Mouse (Mus musculus): ENCODE results near the gene Acot8.

Gene Acot8

DNA sequence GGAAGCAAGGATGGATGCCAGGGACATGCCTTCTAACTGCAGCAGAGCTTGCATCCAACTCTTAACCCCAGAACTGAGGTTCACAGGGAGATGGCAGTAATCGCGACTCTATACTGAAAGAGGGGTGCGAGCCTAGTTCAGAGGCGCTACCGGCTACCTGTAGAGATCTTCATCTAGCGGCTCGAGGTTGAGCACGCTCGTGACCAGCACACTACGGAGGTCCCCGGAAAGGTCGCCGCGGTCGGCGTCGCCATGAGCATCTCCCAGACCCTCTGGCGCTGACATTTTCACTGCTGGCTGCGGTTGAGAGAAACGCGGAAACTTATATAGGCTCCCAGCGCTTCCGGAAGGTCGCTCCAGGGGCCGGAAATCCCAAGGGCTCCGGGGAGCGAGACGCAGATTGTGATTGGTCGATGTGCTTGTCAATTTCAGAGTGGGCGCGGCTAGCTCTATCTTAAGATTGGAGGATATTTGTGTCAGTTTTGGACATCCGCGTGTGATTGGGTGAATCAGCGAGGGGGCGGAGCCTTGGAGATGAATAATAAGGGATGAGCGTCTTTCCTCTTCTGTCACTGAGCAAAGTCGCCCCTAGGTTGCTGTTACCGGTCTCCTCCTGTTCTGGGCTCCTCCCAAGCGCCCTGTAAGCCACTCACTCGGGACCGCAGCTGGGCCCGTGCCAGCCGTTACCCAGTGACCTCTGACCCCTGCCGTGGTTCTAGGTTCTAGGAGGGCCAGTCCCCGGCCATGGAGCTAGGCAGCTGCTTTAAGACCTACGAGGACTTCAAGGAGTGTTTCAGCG lies at the start of gene Acot8, which contains the start of gene Zswim3:
Acot8 (minus strand) TSS at position 350 of the 799 bp plus-strand sequence.
Zswim3 (plus strand) TSS at position 566 of the 799 bp plus-strand sequence.
- DNase-seq, result peak; percentile 98 to 99

DNA sequence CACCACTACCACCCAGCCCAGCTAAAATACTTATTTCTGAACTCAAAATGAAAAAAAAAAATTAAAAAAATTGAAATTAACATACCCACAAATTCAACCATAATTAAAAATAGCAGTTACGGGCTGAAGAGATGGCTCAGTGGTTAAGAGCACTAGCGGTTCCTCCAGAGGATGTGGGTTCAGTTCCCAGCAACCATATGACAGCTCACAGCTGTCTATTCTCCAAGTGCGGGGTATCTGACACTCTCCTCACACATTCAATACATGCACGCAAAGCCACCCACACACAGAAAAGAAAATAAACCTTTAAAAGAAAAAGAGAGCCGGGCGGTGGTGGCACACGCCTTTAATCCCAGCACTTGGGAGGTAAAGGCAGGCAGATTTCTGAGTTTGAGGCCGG lies 45.4 kb upstream of the Acot8 start:
- DNase-seq, result no peak

DNA sequence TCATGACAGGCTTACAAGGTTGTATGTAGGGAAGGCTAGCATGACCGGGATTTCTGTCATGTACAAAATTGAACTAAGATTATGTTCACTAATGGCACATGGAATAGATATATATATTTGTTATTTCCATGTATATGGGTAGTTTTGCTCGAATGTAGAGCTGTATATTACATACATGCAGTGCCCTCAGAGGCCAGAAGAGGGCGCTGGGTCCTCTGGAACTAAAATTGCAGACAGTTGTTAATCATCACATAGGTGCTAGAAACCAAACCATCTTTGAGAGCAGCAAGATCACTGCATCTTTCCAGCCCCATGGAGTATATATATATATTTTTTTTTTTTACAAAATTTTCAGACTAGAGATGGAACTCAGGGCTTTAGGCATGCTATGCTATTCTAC lies 41.1 kb upstream of the Acot8 start:
- DNase-seq, result no peak

DNA sequence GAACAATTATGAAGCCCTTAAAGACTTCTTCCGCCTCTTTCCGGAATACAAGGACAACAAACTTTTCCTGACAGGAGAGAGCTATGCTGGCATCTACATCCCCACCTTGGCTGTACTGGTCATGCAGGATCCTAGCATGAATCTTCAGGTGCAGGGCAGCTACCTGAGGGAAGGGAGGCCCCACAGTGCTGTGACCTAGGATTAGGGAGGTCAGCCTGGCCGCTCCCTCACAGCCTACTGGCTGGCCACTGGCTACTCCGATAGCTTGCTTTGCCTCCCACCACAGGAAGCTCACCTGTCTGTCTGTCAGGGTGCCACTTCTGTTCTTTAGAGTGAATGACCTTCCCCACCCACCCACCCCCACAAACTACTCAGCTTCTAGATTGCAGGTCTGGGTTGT lies 30.5 kb upstream of the Acot8 start:
- DNase-seq, result no peak

DNA sequence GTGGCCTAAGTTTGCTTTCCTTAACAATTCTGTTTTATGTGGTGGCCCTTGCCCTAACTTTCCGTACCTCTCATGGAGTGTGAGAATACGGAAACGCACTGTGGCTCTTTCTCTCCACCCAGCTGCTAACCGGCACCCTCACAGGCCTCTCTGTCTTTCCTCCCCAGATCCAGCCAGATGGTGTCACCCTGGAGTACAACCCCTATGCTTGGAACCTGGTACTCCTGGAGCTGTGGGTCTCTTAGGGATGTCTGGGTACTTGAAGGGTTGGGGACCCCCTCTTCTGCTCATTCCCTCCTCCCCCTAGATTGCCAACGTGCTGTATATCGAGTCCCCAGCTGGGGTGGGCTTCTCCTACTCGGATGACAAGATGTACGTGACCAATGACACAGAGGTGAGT lies 29.8 kb upstream of the Acot8 start:
- no peak for DNase-seq

DNA sequence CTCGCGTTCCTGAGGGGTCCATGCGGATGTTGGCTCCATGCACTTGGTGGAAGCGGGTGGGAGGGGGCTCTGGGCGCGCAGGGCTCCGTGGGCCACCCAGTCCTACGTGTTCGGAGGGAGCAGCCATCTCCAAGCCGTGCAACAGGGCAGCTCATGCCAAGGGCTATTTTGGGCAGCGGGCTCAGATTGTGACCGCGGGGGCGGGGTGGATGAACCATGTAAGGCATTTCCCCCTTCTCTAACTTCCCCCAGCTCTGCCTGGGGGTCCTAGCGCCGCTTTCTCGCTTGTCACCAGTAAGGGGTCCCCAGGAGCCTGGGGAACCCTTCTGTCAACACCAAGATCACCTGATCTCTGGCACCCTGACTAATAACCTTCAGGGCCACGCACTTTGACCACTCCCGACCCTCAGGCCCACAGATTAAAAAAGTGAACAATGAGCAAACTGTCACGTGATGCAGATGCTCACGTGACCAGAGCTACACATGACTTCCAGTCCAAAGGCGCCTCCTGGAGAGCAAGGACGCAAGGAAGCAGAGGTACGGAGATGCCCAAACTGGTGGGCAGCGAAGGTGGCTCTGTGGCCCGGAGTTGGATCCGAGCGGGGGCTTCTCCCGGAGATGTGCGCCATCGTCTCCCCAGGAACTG lies 28.8 kb upstream of the Acot8 start, which contains the start of gene Neurl2:
Neurl2 (minus strand) TSS at position 143 of the 646 bp plus-strand sequence.
- DNase-seq, result peak; percentile 93 to 95

DNA sequence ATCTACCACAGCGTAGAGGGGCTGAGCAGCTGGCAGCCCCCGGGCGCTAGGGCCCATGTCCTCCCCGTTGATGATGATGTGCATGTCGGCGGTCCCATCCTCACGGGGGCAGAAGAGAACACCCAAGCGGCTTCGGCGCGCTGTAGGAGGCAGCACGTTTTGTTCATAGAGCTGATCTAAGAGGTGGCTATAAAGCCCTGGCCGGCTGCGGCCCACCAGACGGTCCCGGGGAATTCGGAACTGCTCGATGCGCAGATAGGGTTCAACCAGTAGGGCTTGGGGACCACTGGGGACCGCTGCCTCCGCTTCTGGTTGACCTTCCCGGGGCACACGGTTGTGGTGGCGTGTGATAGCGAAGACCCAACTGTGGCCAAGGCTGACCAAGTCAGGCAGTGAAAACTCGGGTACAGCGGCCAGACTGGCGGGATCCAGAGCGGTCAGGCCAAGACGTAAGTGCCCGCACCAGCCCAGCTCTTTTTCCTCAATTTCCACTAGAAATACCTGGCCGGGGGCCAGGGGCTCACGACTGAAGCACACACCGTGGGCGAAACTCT lies 28.1 kb upstream of the Acot8 start, which contains the start of gene Ctsa:
Ctsa (plus strand) TSS at position 126 of the 554 bp plus-strand sequence.
- peak; percentile 81 for DNase-seq

DNA sequence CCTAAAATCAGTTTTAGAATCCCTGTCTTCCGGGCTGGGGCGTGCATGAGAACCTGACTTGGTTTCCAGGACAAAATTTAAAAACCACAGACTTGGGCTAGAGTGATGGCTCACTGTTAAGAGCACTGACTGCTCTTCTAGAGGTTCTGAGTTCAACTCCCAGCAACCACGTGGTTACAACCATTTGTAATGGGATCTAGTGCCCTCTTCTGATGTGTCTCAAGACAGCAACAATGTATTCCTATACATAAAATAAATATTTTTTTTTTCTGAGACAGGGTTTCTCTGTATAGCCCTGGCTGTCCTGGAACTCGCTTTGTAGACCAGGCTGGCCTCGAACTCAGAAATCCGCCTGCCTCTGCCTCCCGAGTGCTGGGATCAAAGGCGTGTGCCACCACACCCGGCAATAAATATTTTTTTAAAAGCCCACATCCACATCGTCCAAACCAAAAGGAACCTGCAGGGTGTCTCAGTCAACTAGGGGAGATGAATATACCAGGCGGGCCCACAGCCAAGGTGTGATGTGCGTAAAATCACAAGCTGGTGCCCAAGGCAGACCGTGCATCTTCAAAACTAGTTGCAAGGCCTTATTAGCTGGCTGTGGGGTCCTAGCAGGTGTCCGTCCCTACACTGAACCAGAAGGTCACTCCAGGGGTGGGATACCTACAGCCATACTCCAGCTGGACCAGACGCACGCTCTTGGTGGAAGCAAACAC lies 27.5 kb upstream of the Acot8 start:
- peak; percentile 76 for DNase-seq

DNA sequence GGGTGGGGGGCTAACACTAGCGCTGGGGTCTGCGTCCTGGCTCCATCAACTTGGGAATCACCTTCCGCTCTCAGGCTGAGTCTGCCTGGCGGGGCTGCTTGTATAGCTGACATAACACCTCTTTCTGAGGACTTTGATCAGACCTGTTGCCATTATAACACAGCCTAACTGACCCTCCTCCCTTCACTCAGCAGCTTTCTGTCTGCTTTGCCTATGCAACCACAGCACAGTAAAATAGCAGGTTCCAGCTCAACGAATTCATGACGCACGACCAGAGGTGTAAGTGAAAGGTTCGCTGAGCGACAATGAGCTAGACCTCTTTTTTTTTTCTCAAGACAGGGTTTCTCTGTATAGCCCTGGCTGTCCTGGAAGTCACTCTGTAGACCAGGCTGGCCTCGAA lies 26.3 kb upstream of the Acot8 start:
- no peak for DNase-seq

DNA sequence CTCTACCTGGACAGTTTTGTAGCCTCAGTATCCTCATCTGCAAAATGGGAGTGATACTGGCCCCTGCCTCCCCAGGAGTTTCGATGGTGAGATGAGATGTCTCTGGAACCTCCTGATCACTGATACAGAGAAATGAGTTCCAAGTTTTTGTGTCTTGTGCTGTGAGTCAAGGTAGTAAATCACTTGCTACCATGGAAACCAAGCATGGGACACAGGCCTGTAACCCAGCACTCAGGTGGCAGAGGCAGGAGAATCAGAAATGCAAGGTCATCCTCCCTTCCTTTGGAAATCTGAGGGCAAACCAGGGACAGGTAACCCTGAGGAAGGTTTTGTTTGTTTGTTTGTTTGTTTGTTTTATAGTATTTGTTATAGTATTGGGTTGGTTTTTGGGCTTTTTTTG lies 24.4 kb upstream of the Acot8 start:
- no peak for DNase-seq

DNA sequence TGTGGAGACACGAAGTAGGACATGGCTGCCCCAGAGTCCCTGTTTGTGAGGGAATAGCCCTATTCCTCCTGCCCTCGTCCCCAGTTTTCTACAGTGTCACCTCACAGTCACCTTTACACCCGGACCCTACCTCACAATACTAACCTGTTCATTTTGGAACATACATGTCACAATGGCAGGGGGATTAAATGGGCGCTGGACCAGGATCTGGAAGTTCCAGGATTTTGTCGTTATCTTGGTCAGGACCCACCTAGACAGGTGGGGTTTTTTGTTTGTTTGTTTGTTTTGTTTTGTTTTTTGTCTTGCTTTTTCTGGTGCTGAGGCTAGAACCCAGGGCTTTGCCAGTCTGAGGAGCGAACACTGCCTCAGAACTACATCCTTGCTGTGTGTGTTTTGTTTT lies 23.8 kb upstream of the Acot8 start, which contains the start of gene Spata25:
Spata25 (minus strand) TSS at position 101 of the 400 bp plus-strand sequence.
- no peak for DNase-seq

DNA sequence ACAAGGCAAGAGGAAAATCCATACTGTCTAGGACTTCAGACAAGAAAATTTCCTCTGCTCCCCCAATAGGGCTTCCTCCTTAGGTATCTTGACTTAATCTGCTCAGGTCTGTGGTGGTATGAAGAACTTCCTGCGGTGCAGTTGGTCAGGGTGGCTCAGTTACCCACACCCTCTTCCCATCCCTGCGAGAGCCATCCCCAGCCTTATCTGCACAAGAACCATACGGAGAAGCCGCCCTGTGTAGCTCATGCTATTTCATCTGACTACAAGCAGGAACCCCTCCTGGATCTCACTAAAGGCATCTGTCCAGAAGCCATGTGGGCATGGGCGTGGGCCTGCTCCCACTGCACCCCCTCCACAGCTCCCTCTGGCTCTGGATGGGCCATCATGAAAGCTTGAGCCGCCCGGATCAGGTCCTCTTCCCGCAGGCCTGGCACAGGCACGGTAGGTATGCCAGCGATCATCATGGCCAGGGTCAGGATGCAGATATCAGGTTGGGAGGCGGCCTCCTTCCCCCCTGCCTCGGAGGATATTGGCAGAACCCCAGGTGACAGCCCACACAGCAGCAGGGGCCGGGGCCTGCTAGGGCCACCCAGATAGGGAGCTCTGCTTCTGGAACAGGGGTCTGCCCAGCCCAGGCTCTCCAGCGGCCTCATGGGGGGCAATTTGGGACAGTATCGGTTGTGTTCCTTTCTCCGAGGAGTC lies 22.6 kb upstream of the Acot8 start:
- no peak for DNase-seq

DNA sequence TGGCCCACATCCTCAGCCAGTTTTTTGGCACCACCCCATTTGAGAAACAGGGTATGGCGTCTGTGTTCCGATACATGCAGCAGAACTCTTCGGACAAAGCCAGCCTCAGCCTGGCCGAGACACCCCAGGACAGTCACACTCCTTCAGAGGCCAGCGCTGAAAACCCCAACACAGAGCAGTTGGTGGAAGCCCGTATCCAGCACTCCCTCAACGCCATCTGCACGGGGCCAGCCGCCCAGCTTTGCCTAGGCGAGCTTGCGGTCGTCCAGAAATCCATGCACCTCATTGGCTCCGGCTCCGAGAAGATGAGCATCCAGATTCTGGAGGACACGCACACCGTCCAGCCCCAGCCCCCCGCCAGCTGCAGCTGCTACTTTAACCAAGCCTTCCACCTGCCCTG lies 20.8 kb upstream of the Acot8 start:
- no peak for DNase-seq

DNA sequence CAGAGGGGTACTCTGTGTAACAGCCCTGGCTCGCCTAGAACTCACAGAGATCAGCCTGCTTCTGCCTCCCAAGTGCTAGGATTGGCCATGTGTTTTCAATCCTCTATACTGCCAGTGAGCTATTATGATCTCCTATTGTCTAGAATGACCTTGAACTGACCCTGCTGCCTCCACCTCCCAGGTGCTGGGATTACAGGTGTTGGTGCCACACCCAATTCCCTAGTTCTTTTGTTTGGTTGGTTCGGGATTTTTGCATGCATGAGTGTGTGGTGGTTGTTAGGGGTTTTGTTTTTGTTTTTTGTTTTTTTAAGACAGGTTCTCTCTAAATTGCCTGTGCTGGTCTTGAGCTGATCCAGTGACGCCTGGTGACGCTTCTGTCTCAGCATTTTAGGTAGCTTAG lies 19.3 kb upstream of the Acot8 start:
- no peak for DNase-seq

DNA sequence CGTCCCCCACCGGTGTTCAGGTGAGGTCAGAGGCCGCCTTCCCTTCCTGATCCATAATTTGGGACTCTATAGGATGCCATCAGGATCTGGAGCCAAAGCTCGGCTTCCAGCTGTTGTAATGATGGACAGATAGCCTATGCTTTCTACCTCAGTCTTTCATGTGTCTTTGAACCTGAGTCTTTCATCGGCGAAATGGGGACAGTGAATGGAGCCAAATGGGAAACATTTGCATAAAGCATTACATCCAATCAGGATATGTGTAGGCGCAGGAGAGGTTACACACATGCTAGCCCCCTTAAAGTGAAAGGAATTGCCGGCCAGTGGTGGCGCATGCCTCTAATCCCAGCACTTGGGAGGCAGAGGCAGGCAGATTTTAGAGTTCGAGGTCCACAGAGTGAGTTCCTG lies 18.5 kb upstream of the Acot8 start:
- DNase-seq, result peak in 1 of 2 experiments; percentile 46

DNA sequence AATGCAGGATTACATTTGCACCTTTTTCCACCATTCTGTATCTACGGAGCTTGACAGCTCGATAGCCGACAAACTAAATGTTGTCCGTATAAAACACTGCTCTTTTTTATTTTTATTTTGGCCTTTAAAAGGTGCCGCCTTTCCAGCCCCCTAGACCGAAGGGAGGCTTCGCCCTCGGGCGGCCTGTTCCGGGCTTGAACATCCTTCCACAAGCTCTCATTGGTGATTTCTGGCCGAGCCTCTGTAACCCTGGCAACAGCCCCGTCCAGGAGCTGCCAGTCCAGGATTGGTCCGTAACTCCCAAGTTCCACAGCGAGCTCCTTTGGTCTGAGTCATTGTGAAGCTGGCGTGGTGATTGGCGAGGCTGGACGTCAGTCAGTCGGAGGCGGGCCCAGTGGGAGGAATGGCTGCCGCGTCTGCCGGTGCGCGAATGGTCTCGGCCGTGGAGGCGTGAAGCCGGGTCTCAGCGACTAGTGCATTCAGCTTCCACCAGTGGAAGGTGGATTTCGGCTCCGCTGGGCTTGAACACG lies 18.0 kb upstream of the Acot8 start, which contains the start of gene Zswim1:
Zswim1 (plus strand) TSS at position 51 of the 530 bp plus-strand sequence.
- DNase-seq, result peak; percentile 100

DNA sequence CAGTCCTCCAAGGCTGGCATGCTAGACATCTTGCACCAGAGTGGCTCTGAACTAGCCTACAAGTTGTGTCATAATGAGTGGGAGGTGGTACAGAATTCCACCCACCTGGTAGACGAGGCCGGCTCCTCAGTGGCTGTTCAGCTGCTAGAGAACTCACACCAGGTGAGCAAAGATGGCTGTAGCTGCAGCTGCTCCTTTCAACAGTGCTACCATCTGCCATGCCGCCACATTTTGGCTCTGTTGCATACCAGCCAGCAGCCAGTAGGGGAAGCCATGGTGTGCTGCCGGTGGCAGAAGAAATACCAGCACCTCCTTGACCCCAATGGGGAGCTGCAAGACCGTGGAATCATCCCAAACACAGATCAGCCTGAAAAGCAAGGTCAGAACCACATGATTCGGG lies 16.4 kb upstream of the Acot8 start:
- peak; percentile 56 to 57 for DNase-seq

DNA sequence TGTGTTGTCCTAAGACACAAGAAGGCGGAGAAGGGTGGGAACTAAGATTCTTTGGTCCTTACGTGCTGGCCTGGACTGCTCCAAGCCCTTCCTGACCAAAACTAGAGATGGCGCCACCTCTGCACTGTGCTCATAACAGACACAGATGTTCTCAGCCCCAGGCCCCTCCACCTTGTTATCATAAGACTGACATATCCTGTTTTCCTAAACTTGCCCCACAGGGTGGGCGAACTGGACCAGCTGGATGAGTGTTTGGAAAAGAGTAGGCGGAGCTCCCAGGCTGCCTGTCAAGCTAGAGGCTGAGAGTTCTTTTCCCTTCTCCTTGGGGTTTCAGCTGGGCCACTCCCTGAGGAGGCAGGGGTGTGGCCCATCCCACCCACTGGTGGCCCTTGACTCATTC lies 13.0 kb upstream of the Acot8 start:
- no peak for DNase-seq

DNA sequence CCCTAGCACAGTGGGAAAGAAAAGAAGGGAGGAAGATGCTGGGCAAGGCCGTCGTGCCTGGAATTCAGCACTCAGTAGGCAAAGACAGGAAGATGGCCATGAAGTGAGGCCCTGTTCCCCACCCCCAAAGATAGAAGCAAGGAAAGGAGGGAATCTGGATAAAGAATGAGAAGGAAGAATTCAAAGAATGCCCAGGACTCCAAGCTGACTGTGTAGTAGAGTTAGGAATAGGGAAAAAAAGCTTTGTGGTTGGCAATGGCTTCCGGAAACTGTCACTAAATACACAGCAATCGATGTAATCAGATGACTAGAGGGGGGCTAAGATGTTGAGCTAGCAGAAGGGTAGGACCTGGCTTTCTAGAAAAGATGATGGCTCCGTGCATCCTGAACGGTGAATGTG lies 12.5 kb upstream of the Acot8 start:
- no peak for DNase-seq

DNA sequence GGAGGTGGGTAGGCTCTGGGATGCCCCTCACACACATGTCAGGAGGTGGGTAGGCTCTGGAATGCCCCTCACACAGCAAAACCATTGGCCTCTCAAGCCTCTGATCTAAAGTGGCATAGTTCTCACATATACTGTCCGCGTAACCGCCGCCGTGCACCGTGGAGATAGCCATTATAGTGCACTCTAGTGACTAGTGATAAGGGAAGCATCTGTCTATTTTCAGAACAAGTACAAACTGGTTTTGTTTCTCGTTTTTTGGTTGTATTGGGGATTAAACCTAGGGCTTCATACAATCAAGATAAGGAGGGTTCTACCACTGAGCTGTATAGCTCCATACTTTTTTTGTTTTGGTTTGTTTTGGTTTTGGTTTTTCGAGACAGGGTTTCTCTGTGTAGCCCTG lies 11.1 kb upstream of the Acot8 start:
- DNase-seq, result no peak

DNA sequence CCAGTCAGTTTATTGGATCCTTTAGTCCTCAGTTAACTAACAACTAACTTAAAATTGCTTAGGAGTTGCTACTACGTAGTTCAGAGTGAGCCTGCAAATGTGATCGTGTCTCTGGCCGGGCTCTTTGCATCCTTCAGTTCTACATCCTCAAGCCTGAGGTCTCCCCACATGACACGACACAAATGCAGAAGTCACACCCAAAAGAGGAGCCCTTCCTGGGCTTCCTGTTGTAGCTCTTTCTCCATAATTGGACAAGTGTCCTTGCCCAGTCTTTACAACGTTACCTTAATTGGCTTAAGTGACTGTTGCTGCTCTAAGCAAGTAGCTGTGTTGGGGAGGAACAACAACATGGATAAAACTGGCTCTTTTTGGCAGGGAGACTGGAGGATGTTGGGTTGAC lies 10.7 kb upstream of the Acot8 start:
- no peak for DNase-seq

DNA sequence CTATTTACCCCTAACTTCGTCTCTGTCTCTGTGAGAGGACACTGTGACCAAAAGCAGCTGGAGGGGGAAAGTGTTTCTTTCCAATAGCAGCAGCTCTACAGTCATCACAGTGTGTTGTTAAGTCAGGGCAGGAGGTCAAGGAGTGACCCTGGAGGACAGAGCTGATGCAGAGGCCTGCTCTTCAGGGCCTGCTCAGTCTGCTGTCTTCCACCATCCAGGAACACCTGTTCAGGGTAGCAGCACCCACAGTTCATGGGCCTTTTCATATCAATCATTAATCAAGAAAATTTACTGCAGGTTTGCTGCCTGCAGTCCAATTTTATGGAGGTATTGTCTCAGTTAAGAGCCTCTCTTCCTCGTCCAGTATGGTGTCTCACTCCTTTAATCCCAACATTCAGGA lies 8.9 kb upstream of the Acot8 start:
- DNase-seq, result no peak
